Mouse (Mus musculus) hindbrain, embryonic 16.5 days (tissue): ENCODE results near the gene Zfr2. TPM values are rescaled to one million over a fixed set of nuclear protein-coding genes. Genes with fewer than 3 reads are reported as not detected.

Experiments used
- ATAC-seq: fragments of 200-750 bp; cut with Nextera tagmentation; 2 replicates; pipeline ENCODE4 v1.8.0; 2017; ENCODE audit warnings: moderate TSS enrichment, moderate library complexity
- H3K27ac ChIP-seq: fragments of 300-500 bp; sonication (generic); 2 replicates; pipeline ENCODE4 v1.5.1; 2014; ENCODE audit warnings: low read depth, mild to moderate bottlenecking, control low read depth, low read length, moderate library complexity
- H3K27me3 ChIP-seq: fragments of 300-500 bp; sonication (generic); replicated peaks from 2 replicates; pipeline ENCODE4 v1.6.1; 2014; ENCODE audit warnings: low read length; ENCODE audit not compliant: control insufficient read depth, insufficient read depth
- H3K36me3 ChIP-seq: fragments of 300-500 bp; sonication (generic); 2 replicates; pipeline ENCODE4 v1.6.1; 2014; ENCODE audit warnings: mild to moderate bottlenecking, low read length, moderate library complexity, mixed read lengths; ENCODE audit not compliant: control insufficient read depth, insufficient read depth
- H3K4me1 ChIP-seq: fragments of 300-500 bp; sonication (generic); 2 replicates; pipeline ENCODE4 v1.6.1; 2014; ENCODE audit warnings: low read depth, low read length; ENCODE audit not compliant: control insufficient read depth, insufficient read depth
- H3K4me2 ChIP-seq: fragments of 300-500 bp; sonication (generic); 2 replicates; pipeline ENCODE4 v1.6.1; 2014; ENCODE audit warnings: mild to moderate bottlenecking, low read length, control low read depth, moderate library complexity
- H3K4me3 ChIP-seq: fragments of 300-500 bp; sonication (generic); 2 replicates; pipeline ENCODE4 v1.5.1; 2014; ENCODE audit warnings: mild to moderate bottlenecking, low read length, control low read depth, moderate library complexity
- H3K9ac ChIP-seq: fragments of 300-500 bp; sonication (generic); 2 replicates; pipeline ENCODE4 v1.6.1; 2014; ENCODE audit warnings: low read depth, mild to moderate bottlenecking, control low read depth, low read length, moderate library complexity
- H3K9me3 ChIP-seq: fragments of 300-500 bp; sonication (generic); 2 replicates; pipeline ENCODE4 v1.6.1; 2014; ENCODE audit warnings: mild to moderate bottlenecking, low read length, moderate library complexity; ENCODE audit not compliant: control insufficient read depth
- WGBS: fragments of 180-500 bp; shearing (Covaris S2); extraction: QIAGEN DNeasy Blood & Tissue Kit; methylation state at CpG from one replicate; pipeline ENCODE4 v1.1.7; 2014; 5-methylcytosine and 5-hydroxymethylcytosine counted together
- polyA plus RNA-seq: library from polyadenylated mRNA; unstranded; fragments of >200 nt; fragmentation: Nextera tagmentation; extraction: Ambion mirVana; gene quantifications from 2 replicates; pipeline ENCODE4 v1.2.1, GENCODE M21; 2015

The Zfr2 gene
- polyA plus RNA-seq, result 23.8 and 28.7 TPM in 2 replicates

DNA sequence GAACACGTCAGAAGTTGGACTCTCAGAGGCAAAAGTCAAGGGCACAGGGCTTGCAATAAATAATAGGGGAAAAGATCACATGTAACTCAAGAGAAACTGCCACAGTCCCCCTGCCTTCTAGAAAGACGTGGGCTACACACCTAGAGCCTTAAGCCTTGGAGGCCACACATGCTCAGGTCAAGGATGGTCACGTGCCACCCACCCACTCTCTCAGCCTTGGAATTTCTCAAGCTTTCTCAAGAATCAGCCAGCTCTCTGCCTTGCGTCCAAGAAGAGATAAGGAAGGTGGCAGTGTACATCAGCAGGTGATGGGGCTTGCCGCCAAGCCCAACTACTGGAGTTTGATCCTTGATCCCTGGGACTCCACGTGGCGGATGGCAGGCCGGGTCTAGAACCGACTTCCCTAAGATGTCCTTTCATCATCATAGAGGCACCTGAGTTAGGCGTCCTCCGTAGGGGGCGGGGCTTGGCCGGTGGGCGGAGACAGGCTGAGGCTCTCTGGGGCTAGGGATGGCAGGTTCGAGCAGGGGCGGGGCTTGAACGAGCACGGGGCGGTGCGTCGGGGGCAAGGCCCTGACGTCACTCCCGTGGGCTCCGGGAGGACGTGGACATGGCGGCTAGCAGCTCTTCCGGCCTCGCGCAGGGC, at the start of gene Zfr2:
Gene Zfr2 (plus strand): TSS at position 576 of the 646 bp plus-strand sequence.
- Histone ChIP-seq H3K27ac (peak within 1 kb of the TSS; percentile 67), H3K9me3 (no peaks in the 10 kb centered on the region), H3K9ac (peak within 1 kb of the TSS; percentile 90), H3K4me3 (peak within 1 kb of the TSS; percentile 76), H3K4me1 (peaks cover 33% of the 10 kb centered on the region), H3K36me3 (peaks cover 3% of the 10 kb centered on the region; the same call in 1 of the 2 replicates), H3K27me3 (no peaks in the 10 kb centered on the region), H3K4me2 (peak within 1 kb of the TSS; percentile 76)
- 8% methylated on average over 29 of the region's 29 CpGs for WGBS
- ATAC-seq, result peak; percentile 81

DNA sequence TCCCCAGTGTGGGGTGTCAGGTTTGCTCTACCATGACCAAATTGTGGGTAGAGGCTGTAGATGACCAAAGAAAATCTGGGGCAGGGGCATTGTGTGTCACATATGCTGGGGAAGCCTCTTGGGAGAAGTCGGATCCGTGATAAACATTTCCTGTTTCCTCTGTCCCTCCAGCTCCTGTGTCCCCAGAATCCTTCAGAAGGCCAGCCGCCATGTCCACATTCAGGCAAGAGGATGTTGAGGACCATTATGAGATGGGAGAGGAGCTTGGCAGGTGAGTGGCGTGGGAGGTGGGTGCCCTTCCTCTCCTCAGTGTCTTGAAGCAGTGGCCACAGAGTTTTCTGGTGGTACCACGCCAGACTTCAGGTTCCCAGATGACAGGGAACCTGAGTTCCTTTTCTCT, 49.1 kb upstream of the Zfr2 start, which contains the start of gene 4930442H23Rik:
Gene 4930442H23Rik (minus strand): TSS at position 45 of the 400 bp plus-strand sequence.
- Histone ChIP-seq H3K27ac (peak within 1 kb of the TSS; percentile 93), H3K27me3 (no peaks in the 10 kb centered on the region), H3K4me2 (peak within 1 kb of the TSS; percentile 69), H3K9ac (peak within 1 kb of the TSS; percentile 75), H3K4me3 (peak within 1 kb of the TSS; percentile 76), H3K36me3 (peaks cover 45% of the 10 kb centered on the region), H3K9me3 (no peaks in the 10 kb centered on the region), H3K4me1 (peaks cover 14% of the 10 kb centered on the region)
- ATAC-seq, result no peak
- WGBS, result 88% methylated on average over 5 of the region's 5 CpGs

DNA sequence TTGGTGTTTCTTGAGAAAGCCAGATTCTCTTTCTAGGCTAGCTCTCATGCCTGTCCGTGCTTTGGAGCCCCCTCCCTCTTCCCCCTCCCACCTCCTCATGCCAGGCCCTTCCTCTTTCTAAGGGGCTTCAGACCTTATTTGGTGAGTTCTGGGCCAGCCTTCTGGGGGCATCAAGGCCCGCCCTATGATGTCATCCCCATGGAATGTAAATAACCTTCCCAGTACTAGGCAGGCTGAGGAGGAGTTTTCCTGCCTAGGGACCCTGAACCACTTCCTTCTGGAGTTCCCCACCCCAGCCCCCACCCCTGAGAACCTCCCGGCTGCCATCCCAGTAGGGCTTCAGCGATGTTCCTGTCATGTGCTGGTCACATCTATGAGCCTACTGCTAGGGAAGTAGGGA, 48.2 kb upstream of the Zfr2 start:
- Histone ChIP-seq H3K9me3 (no peaks in the 10 kb centered on the region), H3K27me3 (no peaks in the 10 kb centered on the region), H3K4me1 (peaks cover 12% of the 10 kb centered on the region), H3K4me2 (no peak overlapping the region), H3K27ac (no peak overlapping the region), H3K4me3 (no peak overlapping the region), H3K36me3 (peaks cover 38% of the 10 kb centered on the region), H3K9ac (no peak overlapping the region)
- 73% methylated on average over 4 of the region's 4 CpGs for WGBS
- ATAC-seq, result no peak

DNA sequence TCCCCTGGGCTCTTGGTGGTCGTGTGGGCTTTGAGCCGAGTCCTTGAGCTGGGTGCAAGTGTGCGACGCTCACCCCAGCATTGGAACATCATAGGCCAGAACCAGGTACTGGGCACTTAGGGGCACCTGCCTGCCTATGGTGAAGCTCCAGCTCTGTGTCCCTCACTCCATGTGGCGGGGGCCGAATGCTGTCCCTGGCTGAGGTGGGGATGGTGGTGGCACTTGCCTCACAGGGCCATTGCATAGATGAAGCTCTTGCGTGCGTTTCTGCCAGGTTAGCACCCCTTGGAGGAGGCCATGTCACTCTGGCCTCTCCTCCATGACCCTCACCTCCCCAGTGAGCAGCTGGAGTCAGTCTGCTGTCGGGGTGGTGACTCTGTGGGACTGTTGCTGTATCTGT, 45.8 kb upstream of the Zfr2 start:
- 96% methylated on average over 9 of the region's 9 CpGs for WGBS
- Histone ChIP-seq H3K4me1 (peaks cover 15% of the 10 kb centered on the region), H3K27ac (no peak overlapping the region), H3K4me3 (no peak overlapping the region), H3K9me3 (no peaks in the 10 kb centered on the region), H3K36me3 (peaks cover 23% of the 10 kb centered on the region), H3K27me3 (no peaks in the 10 kb centered on the region), H3K9ac (no peak overlapping the region), H3K4me2 (no peak overlapping the region)
- no peak for ATAC-seq

DNA sequence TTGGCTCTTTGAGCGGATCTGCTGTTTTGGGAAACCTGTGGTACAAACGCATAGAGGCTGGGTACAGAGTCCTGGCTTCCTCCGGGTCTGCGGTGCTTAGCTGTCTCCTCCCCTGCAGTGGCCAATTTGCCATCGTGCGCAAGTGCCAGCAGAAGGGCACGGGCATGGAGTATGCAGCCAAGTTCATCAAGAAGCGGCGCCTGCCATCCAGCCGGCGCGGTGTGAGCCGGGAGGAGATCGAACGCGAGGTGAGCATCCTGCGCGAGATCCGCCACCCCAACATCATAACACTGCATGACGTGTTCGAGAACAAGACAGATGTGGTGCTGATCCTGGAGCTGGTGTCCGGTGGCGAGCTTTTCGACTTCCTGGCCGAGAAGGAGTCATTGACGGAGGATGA, 43.1 kb upstream of the Zfr2 start:
- WGBS, result 78% methylated on average over 26 of the region's 26 CpGs
- H3K27me3 ChIP-seq, result no peaks in the 10 kb centered on the region
- H3K4me1 ChIP-seq, result peaks cover 19% of the 10 kb centered on the region
- H3K36me3 ChIP-seq, result peaks cover 15% of the 10 kb centered on the region
- no peak for ATAC-seq
- no peaks in the 10 kb centered on the region for H3K9me3 ChIP-seq
- H3K4me3 ChIP-seq, result no peak overlapping the region
- H3K4me2 ChIP-seq, result no peak overlapping the region
- H3K27ac ChIP-seq, result no peak overlapping the region
- H3K9ac ChIP-seq, result no peak overlapping the region

DNA sequence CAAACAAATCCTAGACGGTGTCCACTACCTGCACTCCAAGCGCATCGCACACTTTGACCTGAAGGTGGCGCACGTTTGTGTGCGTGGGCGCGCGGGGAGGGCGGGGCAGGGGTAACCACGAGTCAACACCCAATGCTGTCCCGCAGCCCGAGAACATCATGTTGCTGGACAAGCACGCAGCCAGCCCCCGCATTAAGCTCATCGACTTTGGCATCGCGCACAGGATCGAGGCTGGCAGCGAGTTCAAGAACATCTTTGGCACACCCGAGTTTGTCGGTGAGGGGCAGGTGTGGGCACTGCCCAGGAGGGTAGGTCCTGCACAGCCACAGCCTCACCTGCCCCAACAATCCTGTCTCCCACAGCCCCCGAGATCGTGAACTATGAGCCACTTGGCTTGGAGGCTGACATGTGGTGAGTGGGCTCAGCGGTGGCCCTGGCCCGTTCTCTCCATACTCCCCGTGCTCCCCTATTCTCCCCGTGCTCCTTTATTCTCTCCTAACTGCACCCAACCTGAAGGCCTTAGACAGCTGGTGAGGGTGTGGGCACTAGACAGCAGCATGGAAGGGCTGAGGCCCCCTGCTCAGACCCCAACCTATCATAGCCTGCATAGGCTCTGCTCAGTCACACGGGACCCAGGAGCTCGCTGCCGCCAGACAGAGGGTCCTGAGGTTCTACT, 42.6 kb upstream of the Zfr2 start:
- H3K27ac ChIP-seq, result no peak overlapping the region
- H3K4me2 ChIP-seq, result no peak overlapping the region
- WGBS, result 71% methylated on average over 31 of the region's 31 CpGs
- no peak overlapping the region for H3K9ac ChIP-seq
- peaks cover 13% of the 10 kb centered on the region for H3K36me3 ChIP-seq
- no peaks in the 10 kb centered on the region for H3K9me3 ChIP-seq
- H3K4me1 ChIP-seq, result peaks cover 19% of the 10 kb centered on the region
- no peak overlapping the region for H3K4me3 ChIP-seq
- H3K27me3 ChIP-seq, result peaks cover under 1% of the 10 kb centered on the region
- ATAC-seq, result no peak

DNA sequence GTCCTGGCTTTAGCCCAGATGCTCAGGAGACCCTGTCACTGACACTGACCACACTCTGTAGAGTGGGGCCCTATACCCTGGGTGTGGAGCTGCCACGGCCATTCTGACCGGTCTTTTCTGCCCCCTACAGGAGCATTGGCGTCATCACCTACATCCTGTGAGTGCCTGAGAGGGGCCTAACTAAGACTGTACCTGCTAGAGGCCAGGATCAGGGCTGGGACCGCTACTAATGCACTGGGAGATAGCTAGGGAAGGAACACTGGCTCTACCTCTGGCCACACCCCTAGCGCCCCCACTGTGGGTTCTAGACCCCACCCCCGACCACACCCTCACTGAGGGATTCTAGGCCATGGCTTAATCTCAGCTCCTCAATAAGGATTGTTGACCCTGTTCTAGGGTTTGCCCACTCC, 42.0 kb upstream of the Zfr2 start:
- no peak overlapping the region for H3K27ac ChIP-seq
- no peaks in the 10 kb centered on the region for H3K9me3 ChIP-seq
- H3K9ac ChIP-seq, result no peak overlapping the region
- peaks cover 11% of the 10 kb centered on the region for H3K36me3 ChIP-seq
- ATAC-seq, result no peak
- H3K4me3 ChIP-seq, result no peak overlapping the region
- peaks cover 5% of the 10 kb centered on the region for H3K27me3 ChIP-seq
- peaks cover 19% of the 10 kb centered on the region for H3K4me1 ChIP-seq
- 67% methylated on average over 6 of the region's 6 CpGs for WGBS
- no peak overlapping the region for H3K4me2 ChIP-seq

DNA sequence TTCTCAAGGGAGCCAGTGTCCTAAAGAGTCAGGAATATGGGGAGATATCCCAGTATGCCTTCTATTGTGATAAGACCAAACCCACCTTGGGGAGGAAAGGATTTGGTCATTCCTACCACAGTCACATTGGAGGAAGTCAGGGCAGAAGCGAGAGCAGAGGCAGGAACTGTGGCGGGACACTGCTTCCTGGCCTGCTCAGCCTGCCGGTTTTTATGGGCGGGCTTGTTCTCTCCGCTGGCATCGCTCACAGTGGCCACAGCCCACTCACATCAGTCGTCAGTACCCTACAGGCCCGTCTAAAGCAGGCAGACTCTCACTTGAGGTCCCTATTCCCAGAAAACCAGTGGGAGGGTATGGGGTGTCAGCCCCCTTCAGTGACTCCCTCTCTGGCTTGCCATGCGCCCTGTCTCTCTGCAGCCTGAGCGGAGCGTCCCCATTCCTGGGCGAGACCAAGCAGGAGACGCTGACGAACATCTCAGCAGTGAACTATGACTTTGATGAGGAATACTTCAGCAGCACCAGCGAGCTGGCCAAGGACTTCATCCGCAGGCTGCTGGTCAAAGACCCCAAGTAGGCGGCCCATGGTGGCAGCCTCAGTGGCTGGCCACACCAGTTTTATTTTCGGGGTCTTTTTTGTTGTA, 41.5 kb upstream of the Zfr2 start:
- 88% methylated on average over 18 of the region's 18 CpGs for WGBS
- H3K27me3 ChIP-seq, result peaks cover 11% of the 10 kb centered on the region
- H3K4me2 ChIP-seq, result peak overlapping the region; percentile 75
- H3K4me3 ChIP-seq, result no peak overlapping the region
- no peak for ATAC-seq
- H3K27ac ChIP-seq, result peak overlapping the region; percentile 98; the same call in 1 of the 2 replicates
- peaks cover 11% of the 10 kb centered on the region for H3K36me3 ChIP-seq
- peaks cover 19% of the 10 kb centered on the region for H3K4me1 ChIP-seq
- no peaks in the 10 kb centered on the region for H3K9me3 ChIP-seq
- H3K9ac ChIP-seq, result no peak overlapping the region
